ENCODE assay signal across 13 mouse cellular contexts in the genomic region with DNA sequence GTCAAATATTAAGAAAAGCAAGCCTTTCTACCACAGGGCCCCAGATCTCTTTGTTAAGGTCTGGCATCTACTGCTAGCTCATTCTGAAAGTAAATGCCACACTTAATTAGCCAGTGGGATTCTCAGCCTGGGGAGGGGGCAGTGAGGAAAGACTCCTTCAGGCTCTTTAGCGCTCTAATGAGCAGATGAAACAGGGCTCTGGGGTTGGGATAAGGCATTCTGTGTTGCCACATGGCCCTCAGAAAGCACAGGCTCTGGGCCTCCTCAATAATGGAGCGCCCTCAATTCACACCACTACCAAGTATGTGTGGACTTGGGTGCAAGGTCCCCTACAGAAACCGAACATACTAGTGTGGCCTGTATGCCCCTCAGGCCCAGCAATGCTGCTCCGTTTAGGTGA. TPM values are rescaled to one million over a fixed set of nuclear protein-coding genes. Genes with fewer than 3 reads are reported as not detected.
DNase-seq lines count a peak whose midpoint lies in the region; ATAC-seq and TF ChIP-seq lines count a peak whose summit lies in the region.
"Had no signal": no experiment of that assay in that cellular context is flagged by ENCODE, and none has a peak within 500 bp of the region (broad histone marks: within the 10 kb centered on the region; RNA-seq: fewer than 3 reads in every experiment).

No protein-coding gene starts in this region.

- H3K4me1 ChIP-seq in midbrain, embryonic 12.5 days = peaks cover 60% of the 10 kb centered on the region
- H3K4me1 ChIP-seq in midbrain, postnatal 0 days (ENCODE audit: insufficient read depth, low read length) = no peaks in the 10 kb centered on the region
- H3K4me1 ChIP-seq in limb, embryonic 13.5 days = peaks cover 66% of the 10 kb centered on the region

- ATAC-seq in midbrain, embryonic 12.5 days (ENCODE audit: low FRiP score, low read depth) = peak; percentile 51; the same call in 1 of the 2 replicates
- ATAC-seq in midbrain, postnatal 0 days (ENCODE audit: low FRiP score) = no peak
- ATAC-seq in limb, embryonic 13.5 days (ENCODE audit: low FRiP score, low read depth) = no peak
- ATAC-seq: inflammation-experienced regulatory T-cells, adult 6 months had no signal

- no peak overlapping the region for H3K4me2 ChIP-seq in midbrain, embryonic 12.5 days (replicated peaks)
- no peak overlapping the region for H3K4me2 ChIP-seq in midbrain, postnatal 0 days (ENCODE audit: low read depth, low read length, poor library complexity, severe bottlenecking)
- H3K4me2 ChIP-seq in limb, embryonic 13.5 days (replicated peaks) = no peak overlapping the region
- H3K4me2 ChIP-seq: lung, embryonic 15.5 days had no signal

- no peaks in the 10 kb centered on the region for H3K27me3 ChIP-seq in midbrain, embryonic 12.5 days
- no peaks in the 10 kb centered on the region for H3K27me3 ChIP-seq in midbrain, postnatal 0 days (ENCODE audit: insufficient read depth, low read length)
- H3K27me3 ChIP-seq in limb, embryonic 13.5 days = no peaks in the 10 kb centered on the region

- H3K27ac ChIP-seq in midbrain, embryonic 12.5 days (replicated peaks) = peak overlapping the region; percentile 68
- H3K27ac ChIP-seq in midbrain, postnatal 0 days (ENCODE audit: low read depth, low read length) = no peak overlapping the region
- peak overlapping the region; percentile 65; the same call in 1 of the 2 replicates for H3K27ac ChIP-seq in limb, embryonic 13.5 days
- H3K27ac ChIP-seq: left cerebral cortex, adult 2 months; lung, embryonic 15.5 days had no signal

- peak; percentile 9 for DNase-seq in cerebellum, adult 9-11 months
- no peak for DNase-seq in cerebellum, postnatal 25 days
- no peak for DNase-seq in midbrain, postnatal 0 days (ENCODE audit: low spot score)
- DNase-seq in yolk sac, embryonic 10.5 days (ENCODE audit: low spot score) = no peak
- DNase-seq in layer of hippocampus, postnatal 14 days (ENCODE audit: low spot score in 2 of 2) = no peak
- DNase-seq in testis, postnatal 14 days (ENCODE audit: low spot score) = no peak
- DNase-seq: adrenal gland, postnatal 10 days had no signal

- H3K9ac ChIP-seq in midbrain, embryonic 12.5 days (replicated peaks) = no peak overlapping the region
- H3K9ac ChIP-seq in midbrain, postnatal 0 days (replicated peaks; ENCODE audit: low read length, poor library complexity, severe bottlenecking) = no peak overlapping the region
- H3K9ac ChIP-seq in limb, embryonic 13.5 days = no peak overlapping the region
- H3K9ac ChIP-seq: lung, embryonic 15.5 days had no signal

- no peaks in the 10 kb centered on the region for H3K9me3 ChIP-seq in midbrain, embryonic 12.5 days
- H3K9me3 ChIP-seq in midbrain, postnatal 0 days (ENCODE audit: low read length) = no peaks in the 10 kb centered on the region
- H3K9me3 ChIP-seq in limb, embryonic 13.5 days = no peaks in the 10 kb centered on the region
- H3K9me3 ChIP-seq: lung, embryonic 15.5 days had no signal

- no peak for TF ChIP-seq CTCF in midbrain, postnatal 0 days (IDR thresholded peaks at IDR 0.05)

- H3K36me3 ChIP-seq in midbrain, embryonic 12.5 days = no peaks in the 10 kb centered on the region
- no peaks in the 10 kb centered on the region for H3K36me3 ChIP-seq in midbrain, postnatal 0 days (ENCODE audit: insufficient read depth, low read length)
- no peaks in the 10 kb centered on the region for H3K36me3 ChIP-seq in limb, embryonic 13.5 days
- H3K36me3 ChIP-seq: lung, embryonic 15.5 days had no signal

- H3K4me3 ChIP-seq in midbrain, embryonic 12.5 days = no peak overlapping the region
- H3K4me3 ChIP-seq in midbrain, postnatal 0 days (ENCODE audit: low read depth, low read length) = no peak overlapping the region
- no peak overlapping the region for H3K4me3 ChIP-seq in limb, embryonic 13.5 days
- H3K4me3 ChIP-seq: left cerebral cortex, adult 2 months; lung, embryonic 15.5 days; myocyte had no signal

- WGBS in midbrain, embryonic 12.5 days = 48% methylated on average over 4 of the region's 4 CpGs
- 60% methylated on average over 4 of the region's 4 CpGs for WGBS in midbrain, postnatal 0 days
- 33% methylated on average over 4 of the region's 4 CpGs for WGBS in limb, embryonic 13.5 days

RNA-seq across cellular contexts. Expression of a gene that starts 13.9 kb away (rescaled TPM):
- 56.9 and 69.4 TPM in 2 replicates for polyA plus RNA-seq in midbrain, embryonic 12.5 days (2016; fragmentation: Nextera tagmentation; extraction: Ambion mirVana)
- total RNA-seq in midbrain, postnatal 0 days (2014; rRNA removed) = 25.2 and 32.2 TPM in 2 replicates
- polyA plus RNA-seq in midbrain, postnatal 0 days (2015; fragmentation: Nextera tagmentation; extraction: Ambion mirVana) = 13.7 and 15.2 TPM in 2 replicates
- polyA plus RNA-seq in limb, embryonic 13.5 days (2015; fragmentation: Nextera tagmentation; extraction: Ambion mirVana) = 55.4 and 57.6 TPM in 2 replicates
- 10 to 100 TPM; 14.1 to 18.5 TPM for total RNA-seq in layer of hippocampus, postnatal 14 days (2021)

RNA-seq across cellular contexts. Expression of a gene that starts 21.7 kb away (rescaled TPM):
- 98.8 and 113 TPM in 2 replicates for polyA plus RNA-seq in midbrain, embryonic 12.5 days (2016; fragmentation: Nextera tagmentation; extraction: Ambion mirVana)
- 26.6 and 38.0 TPM in 2 replicates for total RNA-seq in midbrain, postnatal 0 days (2014; rRNA removed)
- 103 and 104 TPM in 2 replicates for polyA plus RNA-seq in midbrain, postnatal 0 days (2015; fragmentation: Nextera tagmentation; extraction: Ambion mirVana)
- 125 and 126 TPM in 2 replicates for polyA plus RNA-seq in limb, embryonic 13.5 days (2015; fragmentation: Nextera tagmentation; extraction: Ambion mirVana)
- 10 to 100 TPM; 30.2 to 33.0 TPM for total RNA-seq in layer of hippocampus, postnatal 14 days (2021)
